Comparison of ENCODE assay signal across 39 mouse cellular contexts in the genomic region with DNA sequence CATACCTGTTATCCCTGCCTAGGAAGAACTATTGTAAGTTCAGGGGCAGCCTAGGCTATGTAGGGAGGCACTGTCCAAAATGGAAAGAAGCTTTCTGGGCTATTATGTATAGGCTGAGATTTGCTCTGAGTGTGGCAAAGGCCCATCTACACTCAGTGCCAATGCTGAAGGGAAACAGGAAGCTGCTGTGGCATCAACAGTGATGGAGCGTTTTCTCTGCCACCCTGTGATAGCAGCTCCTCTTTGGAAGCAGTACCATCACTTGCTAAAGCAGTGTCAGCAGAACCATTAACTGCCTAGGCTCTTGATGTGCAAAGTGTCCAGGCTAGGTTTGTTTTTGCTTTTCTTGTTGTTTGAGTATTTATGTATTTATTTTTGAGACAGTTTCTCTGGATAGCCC. TPM values are rescaled to one million over a fixed set of nuclear protein-coding genes. Genes with fewer than 3 reads are reported as not detected.
"Had no signal": no experiment of that assay in that cellular context is flagged by ENCODE, and none has a peak within 500 bp of the region (broad histone marks: within the 10 kb centered on the region; RNA-seq: fewer than 3 reads in every experiment).

No protein-coding gene starts in this region.

- H3K4me3 ChIP-seq: heart, embryonic 10.5 days; heart, embryonic 12.5 days; hindbrain, embryonic 10.5 days; hindbrain, embryonic 12.5 days; intestine, embryonic 15.5 days; layer of hippocampus, adult 2 months; left cerebral cortex, adult 2 months; limb, embryonic 10.5 days; limb, embryonic 12.5 days; liver, embryonic 13.5 days had no signal

- H3K4me1 ChIP-seq: intestine, embryonic 15.5 days had no signal

- DNase-seq: gastrocnemius, postnatal 25 days; heart, adult 18-20 months; heart, postnatal 10 days; heart, postnatal 4 days; kidney, adult 18-20 months; kidney, adult 8-10 months; kidney, postnatal 10 days; kidney, postnatal 25 days; kidney, postnatal 4 days; liver; liver, embryonic 13.5 days had no signal

- H3K9ac ChIP-seq: heart, embryonic 12.5 days; hindbrain, embryonic 12.5 days; hindbrain, embryonic 14.5 days; intestine, embryonic 15.5 days; limb, embryonic 12.5 days; liver, embryonic 13.5 days had no signal

- H3K4me2 ChIP-seq: heart, embryonic 12.5 days; hindbrain, embryonic 12.5 days; hindbrain, embryonic 14.5 days; intestine, embryonic 15.5 days; limb, embryonic 12.5 days; liver, embryonic 11.5 days; liver, embryonic 13.5 days had no signal

- H3K27me3 ChIP-seq: heart, embryonic 12.5 days; hindbrain, embryonic 12.5 days; intestine, embryonic 15.5 days; limb, embryonic 12.5 days; liver, embryonic 13.5 days had no signal

- ATAC-seq: hindbrain, embryonic 16.5 days; inflammation-experienced regulatory T-cells, adult 6 months; intestine, embryonic 15.5 days; intestine, postnatal 0 days had no signal

- H3K9me3 ChIP-seq: heart, embryonic 10.5 days; heart, embryonic 12.5 days; hindbrain, embryonic 10.5 days; hindbrain, embryonic 12.5 days; intestine, embryonic 15.5 days; limb, embryonic 10.5 days; limb, embryonic 12.5 days; liver, embryonic 13.5 days had no signal

- H3K27ac ChIP-seq: heart, embryonic 10.5 days; hindbrain, embryonic 10.5 days; hindbrain, embryonic 12.5 days; hindbrain, embryonic 14.5 days; intestine, embryonic 15.5 days; layer of hippocampus, adult 2 months; left cerebral cortex, adult 2 months; limb, embryonic 10.5 days; limb, embryonic 12.5 days; liver, embryonic 13.5 days had no signal

RNA-seq across cellular contexts. Expression of gene Noto, which starts 12.5 kb away (rescaled TPM):
- total RNA-seq: gastrocnemius, adult 18-20 months; gastrocnemius, adult 8-10 months; gastrocnemius, postnatal 25 days; gastrocnemius, postnatal 4 days; granulocyte monocyte progenitor cell, adult 5-6 weeks; heart, adult 18-20 months; heart, postnatal 10 days; heart, postnatal 25 days; heart, postnatal 4 days; layer of hippocampus, adult 2 months; layer of hippocampus, postnatal 10 days; layer of hippocampus, postnatal 25 days; left cerebral cortex, adult 2 months; left cerebral cortex, postnatal 14 days; left cerebral cortex, postnatal 36 days had no signal
- polyA plus RNA-seq: heart, embryonic 10.5 days; heart, embryonic 12.5 days; heart, embryonic 14.5 days; heart, embryonic 16.5 days; hindbrain, embryonic 10.5 days; hindbrain, embryonic 12.5 days; hindbrain, embryonic 14.5 days; hindbrain, embryonic 16.5 days; intestine, embryonic 15.5 days; intestine, postnatal 0 days; kidney, embryonic 14.5 days; kidney, embryonic 16.5 days; limb, embryonic 10.5 days; limb, embryonic 12.5 days; limb, embryonic 14.5 days; liver, embryonic 11.5 days; liver, embryonic 13.5 days had no signal
